Comparison of ENCODE assay signal across 11 mouse cellular contexts in genomic region chrX:99148061-99148905, GRCm38 (mm10). TPM values are rescaled to one million over a fixed set of nuclear protein-coding genes. Genes with fewer than 3 reads are reported as not detected.
DNase-seq lines count a peak whose midpoint lies in the region; ATAC-seq lines count a peak whose summit lies in the region.
"Had no signal": no experiment of that assay in that cellular context is flagged by ENCODE, and none has a peak within 500 bp of the region (broad histone marks: within the 10 kb centered on the region; RNA-seq: fewer than 3 reads in every experiment).

No protein-coding gene starts in this region.

- peak overlapping the region; percentile 88 for H3K27ac ChIP-seq in forebrain, embryonic 12.5 days
- peak overlapping the region; percentile 48; the same call in 1 of the 2 replicates for H3K27ac ChIP-seq in intestine, embryonic 16.5 days (ENCODE audit: low read length)

- peak; percentile 54; the same call in 1 of the 2 replicates for ATAC-seq in forebrain, embryonic 12.5 days (ENCODE audit: low FRiP score)
- peak; percentile 19; the same call in 1 of the 2 replicates for ATAC-seq in intestine, embryonic 16.5 days
- ATAC-seq in megakaryocyte, adult 5-6 weeks (ENCODE audit: poor library complexity, severe bottlenecking) = peak; percentile 28; the same call in 1 of the 2 replicates

- 38% methylated on average over 9 of the region's 11 CpGs for WGBS in forebrain, embryonic 12.5 days
- 50% methylated on average over 11 of the region's 11 CpGs for WGBS in intestine, embryonic 16.5 days

- DNase-seq in left cerebral cortex, postnatal 4 days = peak; percentile 40
- no peak for DNase-seq in left cerebral cortex, postnatal 14 days (ENCODE audit: low spot score in 2 of 2)
- DNase-seq in urinary bladder, postnatal 36 days (ENCODE audit: low spot score in 2 of 2) = no peak
- no peak for DNase-seq in embryo, embryonic 11 days
- no peak for DNase-seq in gastrocnemius, postnatal 36 days
- DNase-seq: cerebellum, adult 2 months had no signal

- no peak overlapping the region for H3K4me3 ChIP-seq in forebrain, embryonic 12.5 days (replicated peaks)
- no peak overlapping the region for H3K4me3 ChIP-seq in intestine, embryonic 16.5 days (ENCODE audit: low read length)

- intact Hi-C loops in left cerebral cortex, postnatal 4 days (cut with DNase I) = loop anchor here (5.0 kb wide), 1 partner anchor 69 kb away; no protein-coding TSS in a partner anchor
- intact Hi-C loops in left cerebral cortex, postnatal 14 days (cut with DNase I) = no loop called here
- intact Hi-C loops in gastrocnemius, postnatal 36 days (cut with DNase I) = no loop called here

- H3K4me2 ChIP-seq in forebrain, embryonic 12.5 days = no peak overlapping the region
- no peak overlapping the region for H3K4me2 ChIP-seq in intestine, embryonic 16.5 days (ENCODE audit: low read depth, low read length)
- H3K4me2 ChIP-seq: heart, embryonic 11.5 days; liver, embryonic 11.5 days had no signal

- peaks cover 93% of the 10 kb centered on the region for H3K4me1 ChIP-seq in forebrain, embryonic 12.5 days
- peaks cover 25% of the 10 kb centered on the region for H3K4me1 ChIP-seq in intestine, embryonic 16.5 days (ENCODE audit: control insufficient read depth, insufficient read depth, low read length)

- H3K9me3 ChIP-seq in forebrain, embryonic 12.5 days = no peaks in the 10 kb centered on the region
- no peaks in the 10 kb centered on the region for H3K9me3 ChIP-seq in intestine, embryonic 16.5 days (ENCODE audit: control insufficient read depth, low read length)

- peak overlapping the region; percentile 33; the same call in 1 of the 2 replicates for H3K9ac ChIP-seq in forebrain, embryonic 12.5 days
- peak overlapping the region; percentile 19; the same call in 1 of the 2 replicates for H3K9ac ChIP-seq in intestine, embryonic 16.5 days (ENCODE audit: low read depth, low read length)

- peaks cover 61% of the 10 kb centered on the region for H3K27me3 ChIP-seq in forebrain, embryonic 12.5 days
- H3K27me3 ChIP-seq in intestine, embryonic 16.5 days (replicated peaks; ENCODE audit: control insufficient read depth, insufficient read depth, low read length) = no peaks in the 10 kb centered on the region

- H3K36me3 ChIP-seq in forebrain, embryonic 12.5 days (replicated peaks) = peaks cover 42% of the 10 kb centered on the region
- 0 out of 2 replicates have a peak, but pooled peaks cover 6% of the 10 kb centered on the region for H3K36me3 ChIP-seq in intestine, embryonic 16.5 days (ENCODE audit: control insufficient read depth, insufficient read depth, low read length)

RNA-seq across cellular contexts. Expression of gene Efnb1, which starts 12.4 kb away (rescaled TPM):
- total RNA-seq in left cerebral cortex, postnatal 4 days (2021) = 10 to 100 TPM; 30.1 to 31.5 TPM
- total RNA-seq in left cerebral cortex, postnatal 14 days (2021) = 10 to 100 TPM; 11.6 to 13.8 TPM
- polyA plus RNA-seq in forebrain, embryonic 12.5 days (2016; fragmentation: Nextera tagmentation; extraction: Ambion mirVana) = 99.2 and 106 TPM in 2 replicates
- polyA plus RNA-seq in intestine, embryonic 16.5 days (2015; fragmentation: Nextera tagmentation; extraction: Ambion mirVana) = 18.3 and 19.4 TPM in 2 replicates
- 1.1 and 1.5 TPM in 2 replicates for total RNA-seq in megakaryocyte, adult 5-6 weeks (2015)
- 0.95 and 1.4 TPM in 2 replicates for total RNA-seq in megakaryocyte, adult 5-6 weeks (2017)
- total RNA-seq in gastrocnemius, postnatal 36 days (2021) = 1 to 10 TPM; 4.5 to 5.8 TPM
